Mouse (Mus musculus): ENCODE results near the gene Zfp652.

Zfp652 gene

GRCm38 (mm10) chr11:95812224-95812623 is 99.8 kb downstream of the Zfp652 start:
- DNase-seq = no peak

DNA sequence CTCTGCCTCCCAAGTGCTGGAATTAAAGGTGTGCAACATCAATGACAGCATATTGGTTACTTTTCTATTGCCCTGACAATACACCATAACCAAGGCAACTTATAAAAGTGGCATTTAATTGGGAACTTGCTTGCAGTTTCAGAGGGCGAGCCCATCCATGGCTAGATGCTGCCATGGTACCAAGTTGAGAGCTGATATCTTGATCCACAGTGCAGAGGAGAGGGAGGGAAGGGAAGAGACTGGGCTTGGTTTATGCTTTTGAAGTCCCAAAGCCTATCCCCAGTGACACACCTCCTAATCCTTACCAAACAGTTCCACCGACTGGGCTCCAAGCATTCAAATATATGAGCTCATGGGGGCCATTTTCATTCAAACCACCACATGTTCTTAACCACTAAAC is 101.6 kb downstream of the Zfp652 start:
- DNase-seq = no peak

DNA sequence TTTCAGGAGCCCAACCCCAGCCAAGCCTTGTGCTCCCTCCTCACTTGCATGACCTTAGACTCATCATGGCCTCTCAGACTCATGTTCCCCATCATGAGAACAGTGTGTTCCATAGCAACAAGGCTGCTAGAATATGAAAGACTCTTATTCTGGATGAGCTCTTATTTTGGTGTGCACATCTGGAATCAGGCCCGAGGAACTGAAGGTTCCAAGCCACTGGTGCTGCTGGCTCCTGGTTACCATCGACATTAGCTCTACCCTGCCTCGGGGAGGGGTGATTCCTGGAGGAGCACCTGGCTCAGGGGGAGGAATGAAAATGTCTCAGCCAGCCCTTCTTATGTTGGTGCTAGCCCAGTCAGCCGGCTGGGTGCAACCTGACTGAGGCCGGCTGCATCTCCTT is 102.4 kb downstream of the Zfp652 start:
- no peak for DNase-seq

DNA sequence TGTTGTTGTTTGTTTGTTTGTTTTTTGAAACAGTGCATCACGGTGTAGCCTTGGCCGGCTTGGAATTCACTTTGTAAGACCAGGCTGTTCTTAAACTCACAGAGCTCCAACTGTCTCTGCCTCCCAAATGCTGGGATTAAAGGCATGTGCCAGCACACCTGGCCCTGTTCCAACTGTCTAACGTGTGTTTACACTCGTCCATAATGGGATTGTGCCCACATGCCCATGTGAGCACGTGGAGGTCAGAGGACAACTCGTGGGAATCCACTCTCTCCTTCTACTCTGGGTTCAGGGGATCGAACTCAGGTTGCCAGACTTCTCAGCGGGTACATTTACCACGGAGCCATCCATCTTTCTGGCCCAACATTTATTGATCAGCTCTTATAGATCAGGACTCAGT is 102.9 kb downstream of the Zfp652 start:
- DNase-seq = no peak

DNA sequence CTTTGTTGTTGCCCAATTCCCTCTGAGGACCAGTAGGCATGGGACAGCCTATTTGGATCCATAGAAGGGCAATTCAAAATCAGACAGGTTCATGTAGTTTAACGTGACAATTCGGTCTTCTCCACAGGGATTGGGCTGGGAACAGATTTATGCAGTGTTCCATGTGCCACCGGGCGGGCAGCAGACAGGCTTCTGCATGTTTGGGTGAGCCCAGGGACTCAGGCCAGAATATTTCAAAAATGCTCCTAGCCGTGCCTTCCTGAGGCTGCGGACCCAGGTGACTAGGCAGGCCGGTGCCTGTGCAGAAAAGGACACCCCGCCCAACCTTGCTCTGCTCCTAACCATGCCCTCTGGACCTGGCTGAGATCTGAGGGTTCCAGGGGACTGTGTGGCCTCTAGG is 106.7 kb downstream of the Zfp652 start:
- DNase-seq = no peak

GRCm38 (mm10) chr11:95821511-95821910 is 109.0 kb downstream of the Zfp652 start:
- DNase-seq = no peak

DNA sequence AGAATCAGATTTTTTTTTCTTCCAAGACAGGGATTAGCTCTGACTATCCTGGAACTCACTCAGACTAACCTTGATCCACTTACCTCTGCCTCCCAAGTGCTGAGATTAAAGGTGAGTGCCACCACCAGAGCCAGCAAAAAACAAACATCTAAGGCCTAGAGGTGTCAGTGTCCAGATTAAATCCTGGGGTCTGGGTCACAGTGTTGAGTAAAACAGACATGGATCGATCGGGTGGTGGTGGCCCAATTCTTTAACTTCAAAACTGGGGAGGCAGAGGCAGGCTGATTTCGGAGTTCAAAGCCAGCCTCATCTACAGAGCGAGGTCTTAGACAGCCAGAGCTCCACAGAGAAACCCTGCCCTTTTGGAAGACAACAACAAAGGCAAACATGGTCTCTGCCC is 110.0 kb downstream of the Zfp652 start:
- no peak for DNase-seq

- peak; percentile 96 for DNase-seq
Observed at GRCm38 (mm10) chr11:95824071-95824876, 111.8 kb downstream of the Zfp652 start, which contains the start of gene Phospho1. Gene Phospho1 (plus strand): TSS chr11:95824499.

DNA sequence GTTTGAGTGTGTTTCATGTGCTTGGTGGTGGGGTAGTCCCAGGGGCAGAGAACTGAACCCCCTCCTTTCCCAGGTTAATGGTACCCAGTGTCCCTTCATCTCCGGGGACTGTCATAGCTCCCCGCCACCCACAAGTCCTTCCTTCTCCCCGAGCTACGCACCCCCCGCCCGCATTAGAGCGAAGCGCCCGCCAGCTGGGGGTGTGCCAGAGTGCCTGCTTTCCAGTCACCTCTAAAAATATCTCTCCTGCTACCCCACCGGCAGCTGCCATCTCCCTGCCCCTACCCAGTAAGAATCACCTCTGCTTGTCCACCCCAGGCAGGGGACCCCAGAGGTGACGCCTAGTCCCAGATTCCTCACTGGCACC is 112.4 kb downstream of the Zfp652 start:
- DNase-seq = peak; percentile 68

GRCm38 (mm10) chr11:95825625-95826024 is 113.2 kb downstream of the Zfp652 start:
- DNase-seq = no peak

GRCm38 (mm10) chr11:95826317-95827167 is 114.1 kb downstream of the Zfp652 start:
- DNase-seq = no peak

DNA sequence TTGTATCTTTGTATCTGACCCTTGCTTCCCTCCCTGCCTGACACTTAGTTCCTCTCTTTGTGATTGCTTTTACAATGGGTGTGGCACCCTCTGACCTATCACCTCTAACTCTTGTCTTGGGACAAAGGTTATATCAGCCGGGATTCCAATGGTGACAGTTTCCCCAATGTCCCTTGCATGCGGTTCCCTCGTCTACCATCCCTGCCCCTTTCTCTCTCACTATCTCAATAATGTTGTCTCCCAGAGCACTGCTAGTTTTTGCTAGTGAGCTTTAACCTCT is 114.6 kb downstream of the Zfp652 start:
- DNase-seq = no peak

GRCm38 (mm10) chr11:95827464-95828085 is 115.1 kb downstream of the Zfp652 start:
- DNase-seq = peak; percentile 87

- no peak for DNase-seq
Observed at GRCm38 (mm10) chr11:95828181-95828964, 115.9 kb downstream of the Zfp652 start.

- no peak for DNase-seq
Observed at GRCm38 (mm10) chr11:95829526-95830050, 117.1 kb downstream of the Zfp652 start.

GRCm38 (mm10) chr11:95830411-95831275 is 118.2 kb downstream of the Zfp652 start:
- no peak for DNase-seq

DNA sequence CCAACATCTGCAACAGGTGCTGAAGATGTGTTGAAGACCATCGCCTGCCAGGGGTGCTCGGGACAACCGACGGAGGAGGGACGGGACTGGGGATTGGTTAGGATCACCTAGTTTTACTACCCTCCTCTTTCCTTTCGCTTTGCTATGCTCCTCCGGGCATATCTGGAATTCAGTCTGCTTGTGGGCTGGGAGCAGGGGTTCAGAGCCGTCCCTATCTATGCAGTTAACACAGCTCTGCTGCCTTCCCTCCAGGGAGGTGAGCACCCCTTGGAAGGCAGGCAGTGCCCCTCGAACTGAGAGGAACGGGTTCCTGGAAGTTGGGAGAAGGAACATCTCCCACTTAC is 118.8 kb downstream of the Zfp652 start:
- DNase-seq = no peak

DNA sequence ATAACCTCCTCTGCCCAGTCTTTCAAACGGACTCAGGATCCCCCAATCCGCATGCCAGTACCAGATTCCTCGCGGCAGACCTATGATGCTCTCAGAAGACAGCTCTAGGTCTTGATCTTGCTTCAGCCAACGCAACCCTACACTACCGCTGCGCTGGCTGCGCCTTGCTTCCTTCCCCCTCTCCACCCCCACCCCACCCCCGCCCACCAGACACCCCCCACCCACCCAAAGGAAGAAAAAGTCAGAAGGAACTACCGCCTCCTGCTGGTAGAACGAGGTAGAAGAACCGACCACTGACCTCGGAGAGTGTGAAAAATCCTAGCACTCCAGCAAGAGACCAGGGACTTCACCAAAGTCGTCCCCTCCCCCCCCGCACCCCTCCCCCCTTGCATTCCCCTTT is 119.2 kb downstream of the Zfp652 start:
- no peak for DNase-seq

DNA sequence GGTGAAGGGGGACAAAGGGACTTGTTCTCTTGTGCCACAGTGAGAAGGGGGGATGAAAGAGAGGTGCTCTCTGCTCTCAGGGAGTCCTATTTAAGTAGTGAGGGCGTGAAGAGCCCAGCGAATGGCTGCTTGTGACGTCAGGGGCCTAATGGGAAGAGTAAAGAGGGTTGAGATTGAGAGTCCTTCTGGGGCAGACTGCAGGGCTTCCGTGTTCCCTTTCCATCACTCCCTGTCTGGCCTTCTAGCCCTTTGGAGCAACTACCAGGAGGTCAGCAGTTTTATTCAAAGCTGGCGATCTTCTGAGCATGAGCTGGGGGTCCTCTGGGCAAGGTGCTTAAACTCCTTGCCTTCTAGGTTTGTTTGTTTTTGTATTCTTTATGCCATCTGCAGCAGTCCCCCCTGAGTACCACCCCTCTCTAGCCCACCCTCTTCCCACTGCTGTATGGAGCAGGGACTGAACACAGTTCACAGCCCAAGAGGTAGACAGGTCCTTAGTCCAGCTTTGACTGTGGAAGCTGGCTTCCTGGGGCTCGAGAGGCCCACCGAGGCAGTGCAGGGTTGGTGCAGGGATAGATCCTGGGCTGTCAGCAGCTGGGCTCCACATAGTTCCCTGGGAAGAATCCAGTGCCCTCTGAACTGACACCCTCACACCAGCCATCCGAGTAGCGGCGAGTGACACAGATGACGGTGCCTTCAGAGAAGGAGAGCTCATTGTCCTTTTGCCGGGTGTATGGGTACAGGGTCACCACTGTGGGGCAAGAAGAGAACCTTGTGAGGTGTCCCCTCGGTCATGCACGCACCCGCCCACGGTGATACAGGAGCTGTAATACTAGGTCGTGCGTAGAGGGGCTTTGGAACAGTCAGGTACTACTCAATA is 119.9 kb downstream of the Zfp652 start:
- DNase-seq = no peak

- no peak for DNase-seq
Observed at GRCm38 (mm10) chr11:95833006-95833570, 120.6 kb downstream of the Zfp652 start.
